Mouse (Mus musculus): ENCODE results near the gene Rnf43. TPM values are rescaled to one million over a fixed set of nuclear protein-coding genes. Genes with fewer than 3 reads are reported as not detected.

The Rnf43 gene
- polyA plus RNA-seq (2012; rRNA removed) (4.7 and 4.9 TPM in 2 replicates), polyA plus RNA-seq (2014; fragmentation: Nextera tagmentation; extraction: Ambion mirVana) (6.5 and 9.5 TPM in 2 replicates)

- no peaks in the 10 kb centered on the region for H3K4me1 ChIP-seq (ENCODE audit: control insufficient read depth, insufficient read depth, low read length)
- DNase-seq (ENCODE audit: low spot score) = peak; percentile 86
- no peaks in the 10 kb centered on the region for H3K9me3 ChIP-seq (ENCODE audit: control insufficient read depth, low read length)
- H3K27ac ChIP-seq (replicated peaks; ENCODE audit: low read depth, low read length) = no peak within 1 kb of the TSS
- WGBS = 0% methylated on average over 8 of the region's 8 CpGs
- H3K4me2 ChIP-seq (replicated peaks; ENCODE audit: low read depth, low read length, severe bottlenecking) = peak within 1 kb of the TSS; percentile 56
- H3K27me3 ChIP-seq (ENCODE audit: control insufficient read depth, insufficient read depth, low read length) = peaks cover 6% of the 10 kb centered on the region; the same call in 1 of the 2 replicates
- 0 out of 2 replicates have a peak within 1 kb of the TSS, but pooled peaks have one; percentile 25 for H3K9ac ChIP-seq (ENCODE audit: low read depth, low read length, severe bottlenecking)
- no peak for TF ChIP-seq POLR2A (IDR thresholded peaks at IDR 0.05; ENCODE audit: borderline replicate concordance, extremely low read depth, insufficient read depth, insufficient read length)
- peak within 1 kb of the TSS; percentile 38 for H3K4me3 ChIP-seq (replicated peaks; ENCODE audit: low read length)
- H3K36me3 ChIP-seq (ENCODE audit: control insufficient read depth, insufficient read depth, low read length) = no peaks in the 10 kb centered on the region
- ATAC-seq (ENCODE audit: low FRiP score, low read depth) = 0 out of 2 replicates have a peak, but pooled peaks have one; percentile 19
These were observed at the start of gene Rnf43 for GRCm38 (mm10) chr11:87662407-87662806. TSS of gene Rnf43 (plus strand) at chr11:87662722.

DNA sequence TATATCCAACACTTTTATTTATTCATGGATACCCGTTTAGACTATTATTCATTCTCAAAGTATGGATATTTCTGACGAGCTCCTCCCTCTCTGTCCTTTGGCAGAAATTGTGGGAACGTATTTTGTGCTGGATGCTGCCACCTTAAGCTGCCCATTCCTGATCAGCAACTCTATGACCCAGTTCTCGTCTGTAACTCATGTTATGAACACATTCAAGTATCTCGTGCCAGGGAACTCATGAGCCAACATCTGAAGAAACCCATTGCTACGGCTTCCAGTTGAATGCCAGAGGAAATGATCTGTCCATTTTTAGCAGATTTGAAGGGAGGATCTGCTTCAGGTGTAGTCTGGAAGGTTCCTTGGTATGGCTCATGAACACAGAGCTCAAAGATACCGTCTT lies 48.5 kb upstream of the Rnf43 start:
- Histone ChIP-seq H3K4me3 (replicated peaks; ENCODE audit: low read length) (no peak overlapping the region), H3K36me3 (ENCODE audit: control insufficient read depth, insufficient read depth, low read length) (peaks cover 94% of the 10 kb centered on the region), H3K27me3 (ENCODE audit: control insufficient read depth, insufficient read depth, low read length) (no peaks in the 10 kb centered on the region), H3K9me3 (ENCODE audit: control insufficient read depth, low read length) (no peaks in the 10 kb centered on the region), H3K4me2 (replicated peaks; ENCODE audit: low read depth, low read length, severe bottlenecking) (no peak overlapping the region), H3K27ac (replicated peaks; ENCODE audit: low read depth, low read length) (no peak overlapping the region), H3K9ac (ENCODE audit: low read depth, low read length, severe bottlenecking) (no peak overlapping the region), H3K4me1 (ENCODE audit: control insufficient read depth, insufficient read depth, low read length) (no peaks in the 10 kb centered on the region)
- 92% methylated on average over 7 of the region's 7 CpGs for WGBS
- no peak for ATAC-seq (ENCODE audit: low FRiP score, low read depth)
- TF ChIP-seq POLR2A (IDR thresholded peaks at IDR 0.05; ENCODE audit: borderline replicate concordance, extremely low read depth, insufficient read depth, insufficient read length) = no peak
- DNase-seq (ENCODE audit: low spot score) = no peak

GRCm38 (mm10) chr11:87615551-87615950 lies 47.0 kb upstream of the Rnf43 start:
- WGBS = 96% methylated on average over 5 of the region's 5 CpGs
- Histone ChIP-seq H3K9ac (ENCODE audit: low read depth, low read length, severe bottlenecking) (no peak overlapping the region), H3K36me3 (ENCODE audit: control insufficient read depth, insufficient read depth, low read length) (peaks cover 89% of the 10 kb centered on the region), H3K27ac (replicated peaks; ENCODE audit: low read depth, low read length) (no peak overlapping the region), H3K4me2 (replicated peaks; ENCODE audit: low read depth, low read length, severe bottlenecking) (no peak overlapping the region), H3K4me1 (ENCODE audit: control insufficient read depth, insufficient read depth, low read length) (no peaks in the 10 kb centered on the region), H3K27me3 (ENCODE audit: control insufficient read depth, insufficient read depth, low read length) (no peaks in the 10 kb centered on the region), H3K4me3 (replicated peaks; ENCODE audit: low read length) (no peak overlapping the region), H3K9me3 (ENCODE audit: control insufficient read depth, low read length) (no peaks in the 10 kb centered on the region)
- DNase-seq (ENCODE audit: low spot score) (no peak), ATAC-seq (ENCODE audit: low FRiP score, low read depth) (no peak)
- no peak for TF ChIP-seq POLR2A (IDR thresholded peaks at IDR 0.05; ENCODE audit: borderline replicate concordance, extremely low read depth, insufficient read depth, insufficient read length)

GRCm38 (mm10) chr11:87615952-87616351 lies 46.6 kb upstream of the Rnf43 start:
- no peak overlapping the region for H3K4me3 ChIP-seq (replicated peaks; ENCODE audit: low read length)
- WGBS = 92% methylated on average over 2 of the region's 2 CpGs
- peaks cover 85% of the 10 kb centered on the region for H3K36me3 ChIP-seq (ENCODE audit: control insufficient read depth, insufficient read depth, low read length)
- H3K9ac ChIP-seq (ENCODE audit: low read depth, low read length, severe bottlenecking) = no peak overlapping the region
- H3K27ac ChIP-seq (replicated peaks; ENCODE audit: low read depth, low read length) = no peak overlapping the region
- no peaks in the 10 kb centered on the region for H3K27me3 ChIP-seq (ENCODE audit: control insufficient read depth, insufficient read depth, low read length)
- H3K4me2 ChIP-seq (replicated peaks; ENCODE audit: low read depth, low read length, severe bottlenecking) = no peak overlapping the region
- ATAC-seq (ENCODE audit: low FRiP score, low read depth) (no peak), DNase-seq (ENCODE audit: low spot score) (no peak)
- no peaks in the 10 kb centered on the region for H3K9me3 ChIP-seq (ENCODE audit: control insufficient read depth, low read length)
- TF ChIP-seq POLR2A (IDR thresholded peaks at IDR 0.05; ENCODE audit: borderline replicate concordance, extremely low read depth, insufficient read depth, insufficient read length) = no peak
- H3K4me1 ChIP-seq (ENCODE audit: control insufficient read depth, insufficient read depth, low read length) = no peaks in the 10 kb centered on the region

DNA sequence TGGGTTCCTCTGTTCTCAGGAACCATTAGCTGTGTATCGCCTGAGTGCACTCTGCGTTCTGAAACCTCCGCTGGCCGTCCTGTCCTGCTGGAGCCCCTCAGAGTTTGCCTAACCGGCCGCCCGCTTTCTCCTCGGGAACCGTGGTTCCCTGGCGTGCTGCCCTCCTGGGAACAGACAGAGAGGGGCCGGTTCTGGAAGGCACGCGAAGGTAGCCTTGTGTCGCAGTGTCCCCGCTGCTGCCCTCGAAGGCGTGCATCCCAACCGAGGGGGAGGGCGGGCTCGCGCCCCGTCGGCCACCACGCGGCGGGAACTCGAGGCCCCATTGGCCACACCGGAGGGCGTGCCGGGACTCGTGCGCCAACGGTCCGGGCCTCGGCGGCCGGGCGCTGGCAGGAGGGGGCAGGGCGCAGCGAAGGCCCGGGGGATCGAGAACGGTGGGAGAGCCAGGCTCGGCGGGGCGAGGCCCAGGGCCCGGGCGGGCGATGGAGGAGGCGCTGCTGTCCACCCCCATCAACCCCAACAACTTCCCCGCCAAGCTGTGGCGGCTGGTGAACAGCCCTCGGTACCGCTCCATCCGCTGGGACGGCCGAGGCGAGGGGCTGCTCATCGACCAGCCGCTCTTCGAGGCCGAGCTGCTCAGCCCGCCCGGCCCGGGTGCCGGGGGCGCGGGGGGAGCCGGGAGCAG lies 45.6 kb upstream of the Rnf43 start, which contains the start of gene Hsf5:
Hsf5 (plus strand) TSS at position 375 of the 685 bp plus-strand sequence.
- no peak for DNase-seq (ENCODE audit: low spot score)
- no peak for TF ChIP-seq POLR2A (IDR thresholded peaks at IDR 0.05; ENCODE audit: borderline replicate concordance, extremely low read depth, insufficient read depth, insufficient read length)
- Histone ChIP-seq H3K4me2 (replicated peaks; ENCODE audit: low read depth, low read length, severe bottlenecking) (no peak within 1 kb of the TSS), H3K27me3 (ENCODE audit: control insufficient read depth, insufficient read depth, low read length) (no peaks in the 10 kb centered on the region), H3K4me1 (ENCODE audit: control insufficient read depth, insufficient read depth, low read length) (no peaks in the 10 kb centered on the region), H3K9ac (ENCODE audit: low read depth, low read length, severe bottlenecking) (no peak within 1 kb of the TSS), H3K27ac (replicated peaks; ENCODE audit: low read depth, low read length) (no peak within 1 kb of the TSS), H3K4me3 (replicated peaks; ENCODE audit: low read length) (no peak within 1 kb of the TSS), H3K36me3 (ENCODE audit: control insufficient read depth, insufficient read depth, low read length) (peaks cover 75% of the 10 kb centered on the region), H3K9me3 (ENCODE audit: control insufficient read depth, low read length) (no peaks in the 10 kb centered on the region)
- WGBS = 87% methylated on average over 34 of the region's 69 CpGs
- no peak for ATAC-seq (ENCODE audit: low FRiP score, low read depth)

All from limb, embryonic 14.5 days (tissue).